Mouse (Mus musculus): ENCODE measurements around the gene Cela2a.

DNA sequence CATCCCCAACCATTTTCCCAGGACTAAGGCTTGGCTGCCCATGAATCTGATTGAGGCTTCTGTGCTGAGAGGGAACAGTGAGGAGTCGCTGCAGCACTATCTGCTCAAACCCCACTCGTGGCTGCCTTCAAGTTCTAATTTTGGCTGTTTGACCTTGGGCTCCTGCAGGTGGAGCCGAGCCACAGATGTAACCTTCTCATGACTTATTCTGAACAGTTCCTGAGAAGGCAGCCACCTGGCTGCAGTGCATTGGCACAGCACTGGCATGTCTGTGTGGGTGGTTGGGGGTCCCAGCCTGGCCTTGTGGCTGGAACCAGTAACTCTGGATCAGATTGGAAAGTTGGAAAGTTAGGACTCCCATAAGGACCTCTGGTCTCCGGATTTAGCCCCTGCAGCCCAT, 2.2 kb upstream of the Cela2a start:
- no peak for TF ChIP-seq CTCF (IDR thresholded peaks at IDR 0.05; ENCODE audit: low read depth)
- TF ChIP-seq EP300 (IDR thresholded peaks at IDR 0.05; ENCODE audit: low read depth): no peak

All from liver, postnatal 0 days (tissue).